Mouse (Mus musculus) liver, embryonic 14.5 days (tissue): Measurements from ENCODE around the gene Crocc. TPM values are rescaled to one million over a fixed set of nuclear protein-coding genes. Genes with fewer than 3 reads are reported as not detected.

Source experiments
- ATAC-seq: fragments of 200-750 bp; cut with Nextera tagmentation; 2 replicates; pipeline ENCODE4 v1.8.0; 2017; ENCODE audit warnings: moderate number of reproducible peaks, mild to moderate bottlenecking, moderate library complexity; ENCODE audit not compliant: insufficient read depth
- DNase-seq, 3 experiments: peaks; one replicate each; pipeline ENCODE4 v3.0.0-alpha.2; 2012 to 2013; ENCODE audit warnings: low read depth in 3 of 3, low spot score in 3 of 3
- H3K27ac ChIP-seq: fragments of 300-500 bp; sonication (generic); 2 replicates; pipeline ENCODE4 v1.5.1; 2014; ENCODE audit warnings: moderate library complexity, mild to moderate bottlenecking, control low read depth, inconsistent platforms
- H3K27me3 ChIP-seq: fragments of 300-500 bp; sonication (generic); 2 replicates; pipeline ENCODE4 v1.6.1; 2014; ENCODE audit warnings: mild to moderate bottlenecking, low read length, moderate library complexity; ENCODE audit not compliant: control insufficient read depth, insufficient read depth
- H3K36me3 ChIP-seq: fragments of 300-500 bp; sonication (generic); replicated peaks from 2 replicates; pipeline ENCODE4 v1.6.1; 2014; ENCODE audit warnings: low read depth; ENCODE audit not compliant: control insufficient read depth, insufficient read depth
- H3K4me1 ChIP-seq, 2 experiments: fragments of 200-500 bp in 1 of 2; fragments of 300-500 bp in 1 of 2; sonication (generic) in 1 of 2; replicated peaks; 2 replicates each; pipeline ENCODE4 v1.6.1; 2012 to 2014; ENCODE audit warnings: antibody characterized with exemption in 1 of 2, inconsistent platforms in 1 of 2, low read length in 1 of 2; ENCODE audit not compliant: control insufficient read depth in 2 of 2, insufficient read depth in 2 of 2
- H3K4me2 ChIP-seq: fragments of 300-500 bp; sonication (generic); 2 replicates; pipeline ENCODE4 v1.6.1; 2014; ENCODE audit warnings: low read depth, mild to moderate bottlenecking, control low read depth, moderate library complexity
- H3K4me3 ChIP-seq, 2 experiments: fragments of 200-500 bp in 1 of 2; fragments of 300-500 bp in 1 of 2; sonication (generic) in 1 of 2; 2 replicates each; pipeline ENCODE4 v1.5.1; 2012 to 2014; ENCODE audit warnings: low read depth in 2 of 2, low read length in 2 of 2, mild to moderate bottlenecking in 2 of 2, control low read depth in 1 of 2, inconsistent platforms in 1 of 2, moderate library complexity in 1 of 2; ENCODE audit not compliant: insufficient read depth in 1 of 2
- H3K9ac ChIP-seq: fragments of 300-500 bp; sonication (generic); replicated peaks from 2 replicates; pipeline ENCODE4 v1.6.1; 2014; ENCODE audit warnings: mild to moderate bottlenecking, control low read depth, moderate library complexity
- H3K9me3 ChIP-seq: fragments of 300-500 bp; sonication (generic); 2 replicates; pipeline ENCODE4 v1.6.1; 2016; ENCODE audit warnings: low read length, mixed read lengths; ENCODE audit not compliant: control insufficient read depth
- CTCF ChIP-seq: IDR thresholded peaks from 2 replicates; pipeline ENCODE4 v1.5.1; 2016; ENCODE audit warnings: antibody characterized with exemption, low read depth, control low read depth
- EP300 ChIP-seq: IDR thresholded peaks from 2 replicates; pipeline ENCODE4 v1.6.1; 2016; ENCODE audit warnings: antibody characterized with exemption, low read depth
- WGBS: fragments of 180-500 bp; shearing (Covaris S2); extraction: QIAGEN DNeasy Blood & Tissue Kit; methylation state at CpG from one replicate; pipeline ENCODE4 v1.1.7; 2014; ENCODE audit not compliant: insufficient replicate concordance; 5-methylcytosine and 5-hydroxymethylcytosine counted together
- polyA plus RNA-seq, 2 experiments: library from polyadenylated mRNA; depleted of rRNA in 1 of 2; stranded (reverse) in 1 of 2; unstranded in 1 of 2; fragments of >200 nt; fragmentation: Nextera tagmentation in 1 of 2; extraction: Ambion mirVana in 1 of 2; gene quantifications; 2 replicates each; pipeline versions ENCODE4 v1.2.1 to v1.2.3; 2012 to 2014

Gene Crocc
- polyA plus RNA-seq, 2 experiments = 0.53 to 1.7 TPM

- WGBS = 70% methylated on average over 12 of the region's 12 CpGs
- no peak for DNase-seq
- ATAC-seq = no peak
- TF ChIP-seq CTCF (no peak), EP300 (no peak)
- H3K36me3 ChIP-seq = no peaks in the 10 kb centered on the region
- H3K4me1 ChIP-seq = no peaks in the 10 kb centered on the region
- H3K27ac ChIP-seq = no peak overlapping the region
- no peaks in the 10 kb centered on the region for H3K9me3 ChIP-seq
- no peak overlapping the region for H3K4me2 ChIP-seq
- no peaks in the 10 kb centered on the region for H3K27me3 ChIP-seq
- no peak overlapping the region for H3K9ac ChIP-seq
- no peak overlapping the region for H3K4me3 ChIP-seq
Measured at GRCm38 (mm10) chr4:141052442-141052841, 7.9 kb downstream of the Crocc start.

GRCm38 (mm10) chr4:141049476-141049835, 10.9 kb downstream of the Crocc start:
- no peak overlapping the region for H3K4me2 ChIP-seq
- no peaks in the 10 kb centered on the region for H3K27me3 ChIP-seq
- WGBS = 53% methylated on average over 4 of the region's 4 CpGs
- H3K36me3 ChIP-seq = no peaks in the 10 kb centered on the region
- DNase-seq = no peak
- no peak for ATAC-seq
- no peak overlapping the region for H3K9ac ChIP-seq
- TF ChIP-seq CTCF = no peak
- TF ChIP-seq EP300 = no peak
- H3K4me1 ChIP-seq = no peaks in the 10 kb centered on the region
- H3K9me3 ChIP-seq = no peaks in the 10 kb centered on the region
- H3K4me3 ChIP-seq = no peak overlapping the region
- no peak overlapping the region for H3K27ac ChIP-seq

DNA sequence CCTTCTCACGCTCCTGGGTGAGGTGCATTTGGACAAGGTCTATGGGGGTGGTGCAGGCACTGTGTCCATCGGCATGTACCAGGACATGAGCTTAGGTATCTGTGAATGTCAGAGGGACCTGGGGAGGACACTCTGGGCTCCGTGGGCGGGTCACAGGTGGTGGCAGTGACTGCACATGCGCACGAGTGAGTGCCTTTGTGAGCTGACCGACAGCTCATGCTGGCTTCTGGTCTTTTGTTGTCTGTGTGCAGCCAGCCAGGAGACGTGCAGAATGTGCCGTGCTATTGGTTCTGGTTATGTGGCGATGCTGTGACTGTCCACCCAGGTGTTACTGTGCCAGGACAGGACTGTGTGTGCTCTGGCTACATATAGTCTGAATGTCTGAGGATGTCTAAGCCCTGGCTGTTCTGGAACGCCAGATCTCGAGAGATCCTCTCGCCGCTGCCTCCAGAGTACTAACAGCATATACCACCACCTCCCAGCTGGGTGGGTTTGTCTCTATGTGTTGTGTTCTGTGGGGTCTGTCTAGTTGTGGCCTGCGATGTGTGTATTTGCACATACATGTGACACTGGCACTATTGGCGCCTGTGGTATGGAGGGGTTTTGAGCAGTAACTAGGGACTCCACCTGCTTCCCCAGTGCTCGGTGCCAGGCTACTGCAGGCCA, 11.4 kb downstream of the Crocc start:
- no peak for DNase-seq
- no peak for ATAC-seq
- no peaks in the 10 kb centered on the region for H3K4me1 ChIP-seq
- H3K9ac ChIP-seq = no peak overlapping the region
- H3K4me3 ChIP-seq = no peak overlapping the region
- H3K27me3 ChIP-seq = no peaks in the 10 kb centered on the region
- H3K4me2 ChIP-seq = no peak overlapping the region
- TF ChIP-seq CTCF (no peak), EP300 (no peak)
- H3K36me3 ChIP-seq = no peaks in the 10 kb centered on the region
- H3K9me3 ChIP-seq = no peaks in the 10 kb centered on the region
- no peak overlapping the region for H3K27ac ChIP-seq
- WGBS = 74% methylated on average over 17 of the region's 17 CpGs

- no peak overlapping the region for H3K27ac ChIP-seq
- no peak for ATAC-seq
- TF ChIP-seq EP300 (no peak), CTCF (peak; percentile 89)
Measured at GRCm38 (mm10) chr4:141044816-141045215, 15.5 kb downstream of the Crocc start.

GRCm38 (mm10) chr4:141041117-141041516, 19.2 kb downstream of the Crocc start:
- Histone ChIP-seq H3K4me3 (no peak overlapping the region), H3K27me3 (no peaks in the 10 kb centered on the region), H3K9me3 (no peaks in the 10 kb centered on the region), H3K4me1 (no peaks in the 10 kb centered on the region), H3K4me2 (no peak overlapping the region), H3K27ac (no peak overlapping the region), H3K36me3 (no peaks in the 10 kb centered on the region), H3K9ac (no peak overlapping the region)
- 54% methylated on average over 12 of the region's 12 CpGs for WGBS
- DNase-seq (no peak), ATAC-seq (no peak)
- TF ChIP-seq EP300 (no peak), CTCF (no peak)

More at GRCm38 (mm10) chr4:141044816-141045215, 15.5 kb downstream of the Crocc start:
- WGBS = 23% methylated on average over 8 of the region's 8 CpGs
- DNase-seq = no peak
- H3K9ac ChIP-seq = no peak overlapping the region
- H3K27me3 ChIP-seq = no peaks in the 10 kb centered on the region
- no peaks in the 10 kb centered on the region for H3K4me1 ChIP-seq
- H3K4me3 ChIP-seq = no peak overlapping the region
- no peak overlapping the region for H3K4me2 ChIP-seq
- H3K36me3 ChIP-seq = no peaks in the 10 kb centered on the region
- H3K9me3 ChIP-seq = no peaks in the 10 kb centered on the region
